ENCODE assay signal across 8 mouse cellular contexts in genomic region chr13:102905361-102905950, GRCm38 (mm10).
DNase-seq lines count a peak whose midpoint lies in the region; ATAC-seq and TF ChIP-seq lines count a peak whose summit lies in the region.

No protein-coding gene starts in this region.

- peak overlapping the region; percentile 82 for H3K27ac ChIP-seq in embryonic facial prominence, embryonic 12.5 days
- H3K27ac ChIP-seq in hindbrain, embryonic 11.5 days (ENCODE audit: low read depth, low read length), result peak overlapping the region; percentile 6; the same call in 1 of the 2 replicates
- peak overlapping the region; percentile 82 for H3K27ac ChIP-seq in liver, postnatal 0 days (ENCODE audit: low read depth)

- peak; percentile 55 for DNase-seq in hindbrain, embryonic 11.5 days (ENCODE audit: low spot score)
- DNase-seq in liver, postnatal 0 days, result no peak
- no peak for DNase-seq in MN1 (ENCODE audit: low spot score)
- DNase-seq in layer of hippocampus, adult 18-20 months (ENCODE audit: low spot score in 2 of 2), result no peak
- DNase-seq in spleen, adult 18-20 months, result no peak

- no peak for TF ChIP-seq EP300 in liver, postnatal 0 days (IDR thresholded peaks at IDR 0.05; ENCODE audit: low read depth)

- H3K9me3 ChIP-seq in megakaryocyte, embryonic 14.5 days, result 0 out of 2 replicates have a peak, but pooled peaks cover 2% of the 10 kb centered on the region
- no peaks in the 10 kb centered on the region for H3K9me3 ChIP-seq in embryonic facial prominence, embryonic 12.5 days
- H3K9me3 ChIP-seq in hindbrain, embryonic 11.5 days (ENCODE audit: control insufficient read depth, low read length), result no peaks in the 10 kb centered on the region
- no peaks in the 10 kb centered on the region for H3K9me3 ChIP-seq in liver, postnatal 0 days (ENCODE audit: low read length)

- H3K36me3 ChIP-seq in megakaryocyte, embryonic 14.5 days (replicated peaks; ENCODE audit: low read length), result peaks cover 29% of the 10 kb centered on the region
- no peaks in the 10 kb centered on the region for H3K36me3 ChIP-seq in embryonic facial prominence, embryonic 12.5 days
- H3K36me3 ChIP-seq in hindbrain, embryonic 11.5 days (ENCODE audit: control insufficient read depth, insufficient read depth, low read length), result no peaks in the 10 kb centered on the region
- H3K36me3 ChIP-seq in liver, postnatal 0 days (replicated peaks; ENCODE audit: insufficient read depth, low read length), result no peaks in the 10 kb centered on the region

- no peaks in the 10 kb centered on the region for H3K27me3 ChIP-seq in megakaryocyte, embryonic 14.5 days (replicated peaks)
- H3K27me3 ChIP-seq in embryonic facial prominence, embryonic 12.5 days, result no peaks in the 10 kb centered on the region
- no peaks in the 10 kb centered on the region for H3K27me3 ChIP-seq in hindbrain, embryonic 11.5 days (ENCODE audit: control insufficient read depth, insufficient read depth, low read length)
- no peaks in the 10 kb centered on the region for H3K27me3 ChIP-seq in liver, postnatal 0 days (ENCODE audit: insufficient read depth, low read length)

- H3K4me3 ChIP-seq in megakaryocyte, embryonic 14.5 days (replicated peaks), result peak overlapping the region; percentile 94
- H3K4me3 ChIP-seq in embryonic facial prominence, embryonic 12.5 days, result peak overlapping the region; percentile 47
- H3K4me3 ChIP-seq in hindbrain, embryonic 11.5 days (ENCODE audit: low read depth, low read length), result peak overlapping the region; percentile 43
- peak overlapping the region; percentile 62 for H3K4me3 ChIP-seq in liver, postnatal 0 days (ENCODE audit: low read depth, low read length)

- H3K4me2 ChIP-seq in embryonic facial prominence, embryonic 12.5 days (replicated peaks), result peak overlapping the region; percentile 66
- H3K4me2 ChIP-seq in hindbrain, embryonic 11.5 days (replicated peaks; ENCODE audit: low read depth, low read length), result peak overlapping the region; percentile 55
- peak overlapping the region; percentile 91 for H3K4me2 ChIP-seq in liver, postnatal 0 days (ENCODE audit: low read depth, low read length)

- H3K9ac ChIP-seq in embryonic facial prominence, embryonic 12.5 days, result peak overlapping the region; percentile 49
- H3K9ac ChIP-seq in hindbrain, embryonic 11.5 days (ENCODE audit: low read depth, low read length), result peak overlapping the region; percentile 54
- peak overlapping the region; percentile 70 for H3K9ac ChIP-seq in liver, postnatal 0 days (replicated peaks)

- 1% methylated on average over 16 of the region's 16 CpGs for WGBS in embryonic facial prominence, embryonic 12.5 days
- WGBS in hindbrain, embryonic 11.5 days, result under 1% methylated on average over 16 of the region's 16 CpGs
- 2% methylated on average over 16 of the region's 16 CpGs for WGBS in liver, postnatal 0 days (ENCODE audit: insufficient replicate concordance)

- peaks cover 47% of the 10 kb centered on the region for H3K4me1 ChIP-seq in megakaryocyte, embryonic 14.5 days
- peaks cover 14% of the 10 kb centered on the region for H3K4me1 ChIP-seq in embryonic facial prominence, embryonic 12.5 days
- H3K4me1 ChIP-seq in hindbrain, embryonic 11.5 days (replicated peaks; ENCODE audit: control insufficient read depth, insufficient read depth, low read length), result no peaks in the 10 kb centered on the region
- H3K4me1 ChIP-seq in liver, postnatal 0 days (ENCODE audit: insufficient read depth), result peaks cover 12% of the 10 kb centered on the region

- TF ChIP-seq CTCF in liver, postnatal 0 days (IDR thresholded peaks at IDR 0.05; ENCODE audit: low read depth), result no peak

- ATAC-seq in megakaryocyte, adult 5-6 weeks (ENCODE audit: poor library complexity, severe bottlenecking), result no peak
- no peak for ATAC-seq in embryonic facial prominence, embryonic 12.5 days (ENCODE audit: insufficient number of reproducible peaks, insufficient read depth, low FRiP score, low TSS enrichment)
- ATAC-seq in hindbrain, embryonic 11.5 days (ENCODE audit: low FRiP score), result no peak
- ATAC-seq in liver, postnatal 0 days, result no peak

Comparison
In these comparisons a context has a peak if more than half of its experiments do, and no peak if none do; other contexts are left out.
1. H3K4me3 ChIP-seq: peak in every context shown above with its lines; median percentile 94 in megakaryocyte, embryonic 14.5 days; 62 in liver, postnatal 0 days; 47 in embryonic facial prominence, embryonic 12.5 days; 43 in hindbrain, embryonic 11.5 days.
2. H3K27ac ChIP-seq: peak in every context shown above with its lines; median percentile 82 in embryonic facial prominence, embryonic 12.5 days; 82 in liver, postnatal 0 days; 6 in hindbrain, embryonic 11.5 days.